Mouse (Mus musculus) stomach, postnatal 0 days (tissue): ENCODE measurements around the gene Brsk1.

ENCODE experiments used
- CTCF ChIP-seq: IDR thresholded peaks from 2 replicates; pipeline ENCODE4 v1.5.1; 2016; ENCODE audit warnings: antibody characterized with exemption, low read depth, mild to moderate bottlenecking, moderate library complexity
- EP300 ChIP-seq: optimal IDR thresholded peaks from 2 replicates; pipeline ENCODE3; 2016; ENCODE audit warnings: antibody characterized with exemption

DNA sequence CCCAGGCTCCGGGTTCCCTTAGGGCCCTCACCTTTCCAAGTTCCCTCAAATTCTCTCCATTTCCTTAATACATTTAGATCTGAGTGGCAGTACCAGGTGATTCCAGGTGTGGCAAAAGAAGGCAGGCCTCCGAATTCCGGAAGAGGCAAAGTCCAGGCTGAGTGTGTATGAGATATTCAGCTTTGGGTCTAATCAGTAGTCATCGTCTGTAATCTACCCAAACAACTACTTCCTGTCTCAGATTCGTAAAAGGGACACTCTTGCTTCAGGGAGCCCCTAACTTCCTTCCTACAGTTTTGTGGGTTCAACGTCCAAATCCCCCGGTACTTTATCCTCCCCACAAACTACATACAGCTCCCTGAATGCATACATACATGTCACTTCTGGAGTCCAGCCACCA, 34.8 kb downstream of the Brsk1 start, which contains the start of gene Tmem150b:
- TF ChIP-seq CTCF (no peak), EP300 (no peak)
